Mouse (Mus musculus) gastrocnemius, adult 8-10 months (tissue): ENCODE measurements around the gene C1qtnf4. TPM values are rescaled to one million over a fixed set of nuclear protein-coding genes. Genes with fewer than 3 reads are reported as not detected.
"Not testable (repeated sequence)": the region's sequence is repeated elsewhere in the genome, so short reads cannot be mapped to it uniquely, and the experiment has no call there.

ENCODE experiments used
- DNase-seq, 2 experiments: peaks; one replicate each; pipeline ENCODE4 v3.0.0; 2022; ENCODE audit warnings: low spot score in 2 of 2
- total RNA-seq, 4 experiments: library from RNA; stranded (reverse); gene quantifications; 2 replicates each; pipeline ENCODE4 v1.2.4; 2022

Gene C1qtnf4
- total RNA-seq, 4 experiments from 2014 or later: 7.6 to 9.8 (median 8.5) TPM

- no peak for DNase-seq
Observed at GRCm38 (mm10) chr2:90881824-90882223, 3.8 kb upstream of the C1qtnf4 start.

GRCm38 (mm10) chr2:90886436-90886835 lies 776 bp downstream of the C1qtnf4 start:
- no peak for DNase-seq

GRCm38 (mm10) chr2:90887627-90888026 lies 2.0 kb downstream of the C1qtnf4 start:
- DNase-seq: no peak

GRCm38 (mm10) chr2:90889550-90890548 lies 4.2 kb downstream of the C1qtnf4 start:
- DNase-seq: peak; percentile 19 to 47

GRCm38 (mm10) chr2:90893673-90894298 lies 8.1 kb downstream of the C1qtnf4 start:
- no peak for DNase-seq

GRCm38 (mm10) chr2:90894299-90894677 lies 8.6 kb downstream of the C1qtnf4 start:
- DNase-seq: not testable (repeated sequence)

GRCm38 (mm10) chr2:90903398-90903797 lies 17.7 kb downstream of the C1qtnf4 start:
- no peak for DNase-seq

- DNase-seq: peak; percentile 72 to 75
Observed at GRCm38 (mm10) chr2:90904076-90904855, 18.6 kb downstream of the C1qtnf4 start, which contains the start of the genes Kbtbd4 and Ndufs3. Gene Kbtbd4 (plus strand): TSS chr2:90904740. Gene Ndufs3 (minus strand): TSS chr2:90904827.

- no peak for DNase-seq
Observed at GRCm38 (mm10) chr2:90904856-90905224, 19.2 kb downstream of the C1qtnf4 start.

- no peak for DNase-seq
Observed at GRCm38 (mm10) chr2:90906721-90907120, 21.1 kb downstream of the C1qtnf4 start.

- DNase-seq: no peak
Observed at GRCm38 (mm10) chr2:90910861-90911260, 25.2 kb downstream of the C1qtnf4 start.

- DNase-seq: no peak
Observed at GRCm38 (mm10) chr2:90911668-90912067, 26.0 kb downstream of the C1qtnf4 start.

- DNase-seq: no peak
Observed at GRCm38 (mm10) chr2:90913671-90914070, 28.0 kb downstream of the C1qtnf4 start.

GRCm38 (mm10) chr2:90915516-90915915 lies 29.9 kb downstream of the C1qtnf4 start:
- DNase-seq: no peak

GRCm38 (mm10) chr2:90916560-90917232 lies 31.0 kb downstream of the C1qtnf4 start:
- DNase-seq: no peak

- peak; percentile 69 to 71 for DNase-seq
Observed at GRCm38 (mm10) chr2:90917233-90917998, 31.8 kb downstream of the C1qtnf4 start.

GRCm38 (mm10) chr2:90917999-90918698 lies 32.5 kb downstream of the C1qtnf4 start:
- DNase-seq: no peak

GRCm38 (mm10) chr2:90921178-90921577 lies 35.5 kb downstream of the C1qtnf4 start:
- DNase-seq: no peak

- DNase-seq: no peak
Observed at GRCm38 (mm10) chr2:90922636-90923035, 37.0 kb downstream of the C1qtnf4 start.

- no peak for DNase-seq
Observed at GRCm38 (mm10) chr2:90928566-90928965, 42.9 kb downstream of the C1qtnf4 start.
